Mouse (Mus musculus) neural tube, embryonic 13.5 days (tissue): Measurements from ENCODE around the gene Cd200r4. TPM values are rescaled to one million over a fixed set of nuclear protein-coding genes. Genes with fewer than 3 reads are reported as not detected.
"Not testable (repeated sequence)": the region's sequence is repeated elsewhere in the genome, so short reads cannot be mapped to it uniquely, and the experiment has no call there.

Source experiments
- ATAC-seq: fragments of 200-750 bp; cut with Nextera tagmentation; 2 replicates; pipeline ENCODE4 v1.8.0; 2017; ENCODE audit warnings: low read depth, mild to moderate bottlenecking, moderate TSS enrichment, moderate library complexity
- H3K27ac ChIP-seq: fragments of 300-500 bp; sonication (generic); replicated peaks from 2 replicates; pipeline ENCODE4 v1.5.1; 2015; ENCODE audit warnings: moderate library complexity, mild to moderate bottlenecking, inconsistent platforms
- H3K27me3 ChIP-seq: fragments of 300-500 bp; sonication (generic); 2 replicates; pipeline ENCODE4 v1.6.1; 2015; ENCODE audit warnings: mild to moderate bottlenecking, inconsistent platforms
- H3K36me3 ChIP-seq: fragments of 300-500 bp; sonication (generic); 2 replicates; pipeline ENCODE4 v1.6.1; 2015; ENCODE audit warnings: mild to moderate bottlenecking, inconsistent platforms
- H3K4me1 ChIP-seq: fragments of 300-500 bp; sonication (generic); replicated peaks from 2 replicates; pipeline ENCODE4 v1.6.1; 2015; ENCODE audit warnings: inconsistent platforms
- H3K4me2 ChIP-seq: fragments of 300-500 bp; sonication (generic); 2 replicates; pipeline ENCODE4 v1.6.1; 2015; ENCODE audit warnings: inconsistent platforms, mild to moderate bottlenecking, moderate library complexity
- H3K4me3 ChIP-seq: fragments of 300-500 bp; sonication (generic); 2 replicates; pipeline ENCODE4 v1.5.1; 2015; ENCODE audit warnings: mild to moderate bottlenecking, inconsistent platforms
- H3K9ac ChIP-seq: fragments of 300-500 bp; sonication (generic); 2 replicates; pipeline ENCODE4 v1.6.1; 2015; ENCODE audit warnings: moderate library complexity, mild to moderate bottlenecking, inconsistent platforms
- H3K9me3 ChIP-seq: fragments of 300-500 bp; sonication (generic); 2 replicates; pipeline ENCODE4 v1.6.1; 2016; ENCODE audit warnings: inconsistent platforms
- WGBS: fragments of 180-500 bp; shearing (Covaris S2); methylation state at CpG from one replicate; pipeline ENCODE4 v1.1.7; 2015; 5-methylcytosine and 5-hydroxymethylcytosine counted together
- polyA plus RNA-seq: library from polyadenylated mRNA; unstranded; fragments of >200 nt; fragmentation: Nextera tagmentation; extraction: Ambion mirVana; gene quantifications from 2 replicates; pipeline ENCODE4 v1.2.1, GENCODE M21; 2015

Gene Cd200r4
- polyA plus RNA-seq, 1 experiment from 2014 or later: 0.15 TPM

GRCm38 (mm10) chr16:44786934-44787333 lies 24.6 kb upstream of the Cd200r4 start:
- no peak for ATAC-seq
- Histone ChIP-seq H3K9me3 (no peaks in the 10 kb centered on the region), H3K4me2 (no peak overlapping the region), H3K27ac (no peak overlapping the region), H3K4me3 (no peak overlapping the region), H3K27me3 (no peaks in the 10 kb centered on the region), H3K36me3 (no peaks in the 10 kb centered on the region), H3K9ac (no peak overlapping the region), H3K4me1 (no peaks in the 10 kb centered on the region)
- WGBS: 90% methylated on average over 1 of the region's 1 CpGs

GRCm38 (mm10) chr16:44794416-44794815 lies 17.1 kb upstream of the Cd200r4 start:
- Histone ChIP-seq H3K4me1 (no peaks in the 10 kb centered on the region), H3K4me2 (no peak overlapping the region), H3K27ac (no peak overlapping the region), H3K4me3 (no peak overlapping the region), H3K9me3 (no peaks in the 10 kb centered on the region), H3K27me3 (no peaks in the 10 kb centered on the region), H3K36me3 (no peaks in the 10 kb centered on the region), H3K9ac (no peak overlapping the region)
- no peak for ATAC-seq

- no peaks in the 10 kb centered on the region for H3K9me3 ChIP-seq
- no peaks in the 10 kb centered on the region for H3K36me3 ChIP-seq
- H3K4me2 ChIP-seq: no peak overlapping the region
- H3K27ac ChIP-seq: no peak overlapping the region
- H3K4me1 ChIP-seq: no peaks in the 10 kb centered on the region
- H3K27me3 ChIP-seq: no peaks in the 10 kb centered on the region
- H3K9ac ChIP-seq: no peak overlapping the region
- no peak for ATAC-seq
- H3K4me3 ChIP-seq: no peak overlapping the region
Measured at GRCm38 (mm10) chr16:44805976-44806375, 5.6 kb upstream of the Cd200r4 start.

DNA sequence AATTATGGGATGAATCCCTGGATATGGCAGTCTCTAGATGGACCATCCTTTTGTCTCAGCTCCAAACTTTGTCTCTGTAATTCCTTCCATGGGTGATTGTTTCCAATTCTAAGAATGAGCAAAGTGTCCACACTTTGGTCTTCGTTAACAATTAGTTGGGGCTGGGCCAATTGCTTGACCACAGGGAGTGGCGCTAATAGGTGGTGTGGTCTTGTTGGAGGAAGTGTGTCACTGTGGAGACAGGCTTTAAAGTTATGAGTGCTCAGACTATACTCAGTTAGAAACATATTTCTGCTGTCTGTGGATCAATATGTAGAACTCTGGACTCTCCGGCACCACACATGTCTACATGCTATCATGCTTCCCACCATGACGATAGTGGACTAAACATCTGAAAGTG lies 1.3 kb upstream of the Cd200r4 start:
- WGBS: 95% methylated on average over 4 of the region's 4 CpGs
- not testable (repeated sequence) for ATAC-seq, H3K36me3 ChIP-seq

DNA sequence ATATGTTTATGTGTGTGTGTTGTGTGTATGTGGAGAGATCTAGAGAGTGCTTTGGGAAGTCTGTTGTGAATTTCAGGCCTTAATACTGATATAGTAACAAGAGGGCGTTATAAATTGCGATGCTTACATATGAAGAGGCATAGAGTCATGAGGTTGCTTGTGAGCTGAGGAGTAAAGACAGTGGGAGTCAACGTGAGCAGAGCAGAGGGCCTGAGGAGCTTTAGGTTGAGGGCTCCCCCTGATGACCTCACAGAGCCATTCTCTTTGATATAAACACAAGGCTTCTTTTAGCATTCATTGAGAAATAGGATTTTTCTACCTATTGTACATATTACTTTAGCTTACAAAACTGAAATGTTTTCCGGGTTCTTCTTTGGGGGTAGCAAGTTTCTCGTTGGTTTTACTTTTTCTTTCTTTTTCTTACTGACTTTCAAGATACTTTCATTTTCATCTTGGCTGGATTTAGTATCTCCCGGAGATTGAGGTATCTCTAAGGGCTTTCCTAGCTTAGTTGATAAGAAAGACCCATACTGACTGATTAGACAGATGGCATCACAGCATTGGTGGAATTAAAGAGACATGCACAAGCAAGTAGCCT lies 1.0 kb downstream of the Cd200r4 start:
- Histone ChIP-seq H3K27ac (no peak overlapping the region), H3K9me3 (no peaks in the 10 kb centered on the region), H3K9ac (no peak overlapping the region), H3K4me3 (no peak overlapping the region), H3K4me1 (no peaks in the 10 kb centered on the region), H3K36me3 (no peaks in the 10 kb centered on the region), H3K4me2 (no peak overlapping the region), H3K27me3 (no peaks in the 10 kb centered on the region)
- 88% methylated on average over 6 of the region's 6 CpGs for WGBS
- no peak for ATAC-seq

More for the DNA sequence above, 1.3 kb upstream of the Cd200r4 start:
- not testable (repeated sequence) for H3K4me3 ChIP-seq, H3K4me1 ChIP-seq, H3K9ac ChIP-seq, H3K27me3 ChIP-seq, H3K27ac ChIP-seq, H3K4me2 ChIP-seq, H3K9me3 ChIP-seq

GRCm38 (mm10) chr16:44818010-44818409 lies 6.5 kb downstream of the Cd200r4 start:
- H3K4me3 ChIP-seq: no peak overlapping the region
- H3K4me2 ChIP-seq: no peak overlapping the region
- H3K27me3 ChIP-seq: no peaks in the 10 kb centered on the region
- H3K9ac ChIP-seq: no peak overlapping the region
- H3K36me3 ChIP-seq: no peaks in the 10 kb centered on the region
- WGBS: 46% methylated on average over 1 of the region's 1 CpGs
- no peaks in the 10 kb centered on the region for H3K9me3 ChIP-seq
- no peaks in the 10 kb centered on the region for H3K4me1 ChIP-seq
- H3K27ac ChIP-seq: no peak overlapping the region
- no peak for ATAC-seq

GRCm38 (mm10) chr16:44820545-44820944 lies 9.0 kb downstream of the Cd200r4 start:
- Histone ChIP-seq H3K4me3 (no peak overlapping the region), H3K27ac (no peak overlapping the region), H3K36me3 (no peaks in the 10 kb centered on the region), H3K27me3 (no peaks in the 10 kb centered on the region), H3K4me1 (no peaks in the 10 kb centered on the region), H3K4me2 (no peak overlapping the region), H3K9ac (no peak overlapping the region), H3K9me3 (no peaks in the 10 kb centered on the region)
- WGBS: 89% methylated on average over 4 of the region's 4 CpGs
- no peak for ATAC-seq

DNA sequence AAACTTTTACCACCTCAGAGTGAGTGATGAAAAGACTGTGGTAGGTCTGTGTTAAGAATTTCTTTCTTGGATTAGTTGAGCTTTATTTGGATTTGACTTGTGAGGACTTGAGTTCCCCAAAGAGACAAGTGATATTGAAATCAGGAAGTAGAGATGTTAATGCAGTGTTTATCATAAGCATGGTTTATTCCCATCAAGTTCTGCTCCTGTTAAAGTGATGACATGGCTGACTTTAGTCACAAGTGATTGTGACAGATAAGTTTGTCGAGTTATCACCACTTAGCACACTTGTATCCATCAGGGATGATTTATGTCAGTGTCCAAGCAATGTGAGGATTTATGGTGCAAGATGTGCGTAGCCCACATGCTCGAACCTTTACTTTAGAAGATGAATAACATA lies 20.8 kb downstream of the Cd200r4 start:
- H3K4me1 ChIP-seq: no peaks in the 10 kb centered on the region
- 70% methylated on average over 3 of the region's 3 CpGs for WGBS
- no peaks in the 10 kb centered on the region for H3K27me3 ChIP-seq
- H3K4me2 ChIP-seq: no peak overlapping the region
- no peak overlapping the region for H3K4me3 ChIP-seq
- ATAC-seq: no peak
- H3K9me3 ChIP-seq: no peaks in the 10 kb centered on the region
- no peaks in the 10 kb centered on the region for H3K36me3 ChIP-seq
- no peak overlapping the region for H3K27ac ChIP-seq
- H3K9ac ChIP-seq: no peak overlapping the region

- not testable (repeated sequence) for H3K9me3 ChIP-seq, H3K9ac ChIP-seq, H3K4me1 ChIP-seq, H3K4me3 ChIP-seq, H3K4me2 ChIP-seq, ATAC-seq, H3K36me3 ChIP-seq, H3K27me3 ChIP-seq, H3K27ac ChIP-seq
- 38% methylated on average over 2 of the region's 2 CpGs for WGBS
Measured at GRCm38 (mm10) chr16:44833189-44833588, 21.7 kb downstream of the Cd200r4 start.

GRCm38 (mm10) chr16:44866797-44867196 lies 55.3 kb downstream of the Cd200r4 start, which contains the start of gene Cd200r2:
Cd200r2 (plus strand) TSS chr16:44867097.
- Histone ChIP-seq H3K9ac (no peak within 1 kb of the TSS), H3K27me3 (no peaks in the 10 kb centered on the region), H3K4me3 (no peak within 1 kb of the TSS), H3K9me3 (no peaks in the 10 kb centered on the region), H3K4me1 (no peaks in the 10 kb centered on the region), H3K4me2 (no peak within 1 kb of the TSS), H3K27ac (no peak within 1 kb of the TSS), H3K36me3 (no peaks in the 10 kb centered on the region)
- no peak for ATAC-seq
- 94% methylated on average over 2 of the region's 2 CpGs for WGBS

GRCm38 (mm10) chr16:44875178-44875577 lies 63.6 kb downstream of the Cd200r4 start:
- Histone ChIP-seq H3K4me3 (no peak overlapping the region), H3K9ac (no peak overlapping the region), H3K36me3 (no peaks in the 10 kb centered on the region), H3K27me3 (no peaks in the 10 kb centered on the region), H3K4me2 (no peak overlapping the region), H3K27ac (no peak overlapping the region), H3K9me3 (no peaks in the 10 kb centered on the region), H3K4me1 (no peaks in the 10 kb centered on the region)
- 76% methylated on average over 1 of the region's 1 CpGs for WGBS
- ATAC-seq: no peak

DNA sequence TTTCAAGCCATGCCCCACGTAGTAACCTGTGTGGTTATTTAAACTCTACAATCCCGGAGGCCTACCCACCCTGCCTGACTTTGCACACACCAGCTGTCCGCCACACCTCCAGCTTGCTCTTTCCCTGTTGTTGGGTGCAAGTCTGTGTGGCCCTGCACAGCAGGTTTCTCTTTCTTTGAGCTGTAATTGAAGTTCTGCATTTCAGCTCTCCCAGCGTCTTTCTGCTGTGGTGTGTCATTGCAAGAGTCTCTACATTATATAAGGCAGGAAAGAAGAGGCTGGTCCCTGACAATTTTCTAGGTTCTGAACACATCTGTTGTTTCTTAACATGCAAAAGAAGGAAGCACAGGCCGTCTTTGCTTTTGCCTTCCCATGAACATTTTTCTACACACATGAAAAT lies 65.1 kb downstream of the Cd200r4 start:
- no peak for ATAC-seq
- H3K4me2 ChIP-seq: no peak overlapping the region

GRCm38 (mm10) chr16:44877595-44877994 lies 66.1 kb downstream of the Cd200r4 start:
- no peak for ATAC-seq
- Histone ChIP-seq H3K9me3 (no peaks in the 10 kb centered on the region), H3K27me3 (no peaks in the 10 kb centered on the region), H3K9ac (no peak overlapping the region), H3K4me1 (no peaks in the 10 kb centered on the region), H3K4me2 (no peak overlapping the region), H3K36me3 (no peaks in the 10 kb centered on the region), H3K27ac (no peak overlapping the region), H3K4me3 (no peak overlapping the region)
- WGBS: 89% methylated on average over 6 of the region's 6 CpGs

More for the DNA sequence above, 65.1 kb downstream of the Cd200r4 start:
- H3K27me3 ChIP-seq: no peaks in the 10 kb centered on the region
- H3K4me1 ChIP-seq: no peaks in the 10 kb centered on the region
- no peak overlapping the region for H3K27ac ChIP-seq
- no peaks in the 10 kb centered on the region for H3K36me3 ChIP-seq
- WGBS: 72% methylated on average over 5 of the region's 5 CpGs
- H3K9me3 ChIP-seq: no peaks in the 10 kb centered on the region
- H3K4me3 ChIP-seq: no peak overlapping the region
- H3K9ac ChIP-seq: no peak overlapping the region
